Mouse (Mus musculus): ENCODE data around the gene Galnt2.
A peak's percentile ranks its signal among the peaks of the same experiment; 100 is the strongest.

Galnt2 gene

GRCm38 (mm10) chr8:124323356-124323755, 92.2 kb downstream of the Galnt2 start:
- DNase-seq (ENCODE audit: low read depth, low spot score): no peak

GRCm38 (mm10) chr8:124328259-124328658, 97.1 kb downstream of the Galnt2 start:
- no peak for DNase-seq (ENCODE audit: low read depth, low spot score)

GRCm38 (mm10) chr8:124329690-124330089, 98.5 kb downstream of the Galnt2 start:
- no peak for DNase-seq (ENCODE audit: low read depth, low spot score)

- DNase-seq (ENCODE audit: low read depth, low spot score): no peak
Measured at GRCm38 (mm10) chr8:124330433-124330832, 99.2 kb downstream of the Galnt2 start.

GRCm38 (mm10) chr8:124331094-124331493, 99.9 kb downstream of the Galnt2 start:
- DNase-seq (ENCODE audit: low read depth, low spot score): no peak

GRCm38 (mm10) chr8:124331706-124332105, 100.5 kb downstream of the Galnt2 start:
- no peak for DNase-seq (ENCODE audit: low read depth, low spot score)

GRCm38 (mm10) chr8:124336302-124336701, 105.1 kb downstream of the Galnt2 start:
- no peak for DNase-seq (ENCODE audit: low read depth, low spot score)

- no peak for DNase-seq (ENCODE audit: low read depth, low spot score)
Measured at GRCm38 (mm10) chr8:124339742-124340141, 108.6 kb downstream of the Galnt2 start.

- DNase-seq (ENCODE audit: low read depth, low spot score): no peak
Measured at GRCm38 (mm10) chr8:124340360-124341068, 109.3 kb downstream of the Galnt2 start.

- DNase-seq (ENCODE audit: low read depth, low spot score): no peak
Measured at GRCm38 (mm10) chr8:124343151-124343550, 112.0 kb downstream of the Galnt2 start.

GRCm38 (mm10) chr8:124343991-124344390, 112.8 kb downstream of the Galnt2 start:
- peak; percentile 22 for DNase-seq (ENCODE audit: low read depth, low spot score)

GRCm38 (mm10) chr8:124345098-124345497, 113.9 kb downstream of the Galnt2 start:
- no peak for DNase-seq (ENCODE audit: low read depth, low spot score)

- peak; percentile 57 for DNase-seq (ENCODE audit: low read depth, low spot score)
Measured at GRCm38 (mm10) chr8:124346852-124347523, 115.8 kb downstream of the Galnt2 start.

GRCm38 (mm10) chr8:124348087-124348486, 116.9 kb downstream of the Galnt2 start:
- DNase-seq (ENCODE audit: low read depth, low spot score): no peak

GRCm38 (mm10) chr8:124349663-124350062, 118.5 kb downstream of the Galnt2 start:
- DNase-seq (ENCODE audit: low read depth, low spot score): peak; percentile 60

GRCm38 (mm10) chr8:124351636-124352035, 120.4 kb downstream of the Galnt2 start:
- DNase-seq (ENCODE audit: low read depth, low spot score): no peak

- no peak for DNase-seq (ENCODE audit: low read depth, low spot score)
Measured at GRCm38 (mm10) chr8:124360911-124361310, 129.7 kb downstream of the Galnt2 start.

GRCm38 (mm10) chr8:124361773-124362427, 130.7 kb downstream of the Galnt2 start:
- no peak for DNase-seq (ENCODE audit: low read depth, low spot score)

- no peak for DNase-seq (ENCODE audit: low read depth, low spot score)
Measured at GRCm38 (mm10) chr8:124362589-124362988, 131.4 kb downstream of the Galnt2 start.

- DNase-seq (ENCODE audit: low read depth, low spot score): peak; percentile 82
Measured at GRCm38 (mm10) chr8:124363337-124363736, 132.1 kb downstream of the Galnt2 start.

GRCm38 (mm10) chr8:124368213-124368612, 137.0 kb downstream of the Galnt2 start:
- peak; percentile 73 for DNase-seq (ENCODE audit: low read depth, low spot score)

- peak; percentile 68 for DNase-seq (ENCODE audit: low read depth, low spot score)
Measured at GRCm38 (mm10) chr8:124370422-124371183, 139.4 kb downstream of the Galnt2 start.
